31 mouse cellular contexts compared by ENCODE assay signal in genomic region chrX:140317931-140318330, GRCm38 (mm10). TPM values are rescaled to one million over a fixed set of nuclear protein-coding genes. Genes with fewer than 3 reads are reported as not detected.
"Had no signal": no experiment of that assay in that cellular context is flagged by ENCODE, and none has a peak within 500 bp of the region (broad histone marks: within the 10 kb centered on the region; RNA-seq: fewer than 3 reads in every experiment).

No protein-coding gene starts in this region.

- H3K27ac ChIP-seq: heart, adult 2 months; heart, embryonic 13.5 days; heart, embryonic 15.5 days; hindbrain, embryonic 14.5 days; intestine, embryonic 15.5 days; kidney, embryonic 15.5 days; kidney, postnatal 0 days; limb, embryonic 10.5 days; limb, embryonic 12.5 days; liver, embryonic 13.5 days; liver, embryonic 15.5 days had no signal

- H3K4me2 ChIP-seq: heart, embryonic 11.5 days; heart, embryonic 13.5 days; heart, embryonic 15.5 days; hindbrain, embryonic 14.5 days; intestine, embryonic 15.5 days; kidney, embryonic 15.5 days; limb, embryonic 12.5 days; liver, embryonic 11.5 days; liver, embryonic 13.5 days; liver, embryonic 15.5 days had no signal

- H3K9ac ChIP-seq: heart, embryonic 13.5 days; heart, embryonic 15.5 days; hindbrain, embryonic 14.5 days; intestine, embryonic 15.5 days; kidney, embryonic 15.5 days; limb, embryonic 12.5 days; liver, embryonic 13.5 days; liver, embryonic 15.5 days had no signal

- H3K4me1 ChIP-seq: heart, embryonic 13.5 days; heart, embryonic 15.5 days; intestine, embryonic 15.5 days; kidney, embryonic 15.5 days; limb, embryonic 10.5 days; limb, embryonic 12.5 days; liver, embryonic 13.5 days; liver, embryonic 15.5 days had no signal

- H3K36me3 ChIP-seq: heart, embryonic 13.5 days; heart, embryonic 15.5 days; intestine, embryonic 15.5 days; kidney, embryonic 15.5 days; limb, embryonic 10.5 days; limb, embryonic 12.5 days; liver, embryonic 13.5 days; liver, embryonic 15.5 days had no signal

- H3K27me3 ChIP-seq: intestine, embryonic 15.5 days; liver, embryonic 13.5 days; liver, embryonic 15.5 days had no signal

- H3K4me3 ChIP-seq: heart, adult 2 months; heart, embryonic 13.5 days; heart, embryonic 15.5 days; intestine, embryonic 15.5 days; kidney, embryonic 15.5 days; limb, embryonic 10.5 days; limb, embryonic 12.5 days; liver, embryonic 13.5 days; liver, embryonic 15.5 days had no signal

- H3K9me3 ChIP-seq: heart, embryonic 13.5 days; heart, embryonic 15.5 days; intestine, embryonic 15.5 days; kidney, embryonic 15.5 days; limb, embryonic 10.5 days; limb, embryonic 12.5 days; liver, embryonic 13.5 days; liver, embryonic 15.5 days had no signal

- DNase-seq: gastrocnemius, postnatal 14 days; gastrocnemius, postnatal 36 days; heart, adult 11 months; heart, adult 2 months; heart, postnatal 14 days; heart, postnatal 36 days; kidney, adult 2 months; kidney, adult 9 months; kidney, postnatal 14 days; kidney, postnatal 36 days; layer of hippocampus, adult 9-11 months; layer of hippocampus, postnatal 36 days; liver; liver, embryonic 13.5 days had no signal

- ATAC-seq: hindbrain, embryonic 16.5 days; inflammation-experienced regulatory T-cells, adult 6 months; intestine, embryonic 15.5 days; intestine, postnatal 0 days had no signal

RNA-seq across cellular contexts. Expression of gene Frmpd3, which starts 24.1 kb away (rescaled TPM):
- total RNA-seq: gastrocnemius, adult 18-20 months; gastrocnemius, adult 8-10 months; gastrocnemius, postnatal 36 days; heart, adult 2 months; heart, postnatal 14 days; heart, postnatal 36 days; hematopoietic stem cell, adult 5-6 weeks had no signal
- polyA plus RNA-seq: inflammation-experienced regulatory T-cells, adult 6 months; intestine, embryonic 15.5 days; intestine, postnatal 0 days; liver, embryonic 13.5 days; liver, embryonic 15.5 days had no signal
